Mouse (Mus musculus): ENCODE results near the gene Card10.

DNA sequence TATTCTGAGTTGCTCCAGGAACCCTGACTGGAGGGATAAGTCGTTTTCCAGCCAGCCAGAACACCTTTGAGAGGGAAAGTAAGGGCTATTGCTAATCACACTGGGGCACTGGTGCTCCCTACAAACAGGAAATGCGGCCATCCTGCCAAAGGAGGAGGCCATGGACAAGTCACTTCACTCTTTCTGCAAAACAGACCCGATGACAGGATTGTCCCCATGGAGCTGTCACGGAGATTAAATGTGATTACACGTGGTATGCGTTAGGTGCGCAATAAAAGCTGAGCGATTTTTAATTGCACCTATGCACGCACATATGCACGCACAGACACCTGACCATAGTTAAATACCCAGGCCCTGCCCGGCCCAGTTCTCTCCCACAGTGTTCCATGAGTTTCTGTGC lies 37.9 kb upstream of the Card10 start:
- TF ChIP-seq POLR2A (IDR thresholded peaks at IDR 0.05; ENCODE audit: low read depth, low read length) = no peak
- TF ChIP-seq CTCF (IDR thresholded peaks at IDR 0.05; ENCODE audit: extremely low read depth, insufficient read depth, insufficient read length, insufficient replicate concordance) = no peak

All from spleen, adult 2 months (tissue).